Mouse (Mus musculus) liver, embryonic 12.5 days (tissue): ENCODE data around the gene Xpnpep1. TPM values are rescaled to one million over a fixed set of nuclear protein-coding genes. Genes with fewer than 3 reads are reported as not detected.

Experiments
- ATAC-seq: fragments of 200-750 bp; cut with Nextera tagmentation; 2 replicates; pipeline ENCODE4 v1.8.0; 2017; ENCODE audit warnings: moderate number of reproducible peaks, mild to moderate bottlenecking, moderate library complexity
- H3K27ac ChIP-seq: fragments of 300-500 bp; sonication (generic); 2 replicates; pipeline ENCODE4 v1.5.1; 2016; ENCODE audit warnings: mild to moderate bottlenecking
- H3K27me3 ChIP-seq: fragments of 300-500 bp; sonication (generic); replicated peaks from 2 replicates; pipeline ENCODE4 v1.6.1; 2016; ENCODE audit warnings: mild to moderate bottlenecking, moderate library complexity
- H3K36me3 ChIP-seq: fragments of 300-500 bp; sonication (generic); 2 replicates; pipeline ENCODE4 v1.6.1; 2016; ENCODE audit warnings: mild to moderate bottlenecking, moderate library complexity
- H3K4me1 ChIP-seq: fragments of 300-500 bp; sonication (generic); 2 replicates; pipeline ENCODE4 v1.6.1; 2016
- H3K4me2 ChIP-seq: fragments of 300-500 bp; sonication (generic); 2 replicates; pipeline ENCODE4 v1.6.1; 2016; ENCODE audit warnings: mild to moderate bottlenecking, moderate library complexity
- H3K4me3 ChIP-seq: fragments of 300-500 bp; sonication (generic); 2 replicates; pipeline ENCODE4 v1.5.1; 2016; ENCODE audit warnings: mild to moderate bottlenecking, moderate library complexity
- H3K9ac ChIP-seq: fragments of 300-500 bp; sonication (generic); 2 replicates; pipeline ENCODE4 v1.6.1; 2016; ENCODE audit warnings: mild to moderate bottlenecking, moderate library complexity
- H3K9me3 ChIP-seq: fragments of 300-500 bp; sonication (generic); replicated peaks from 2 replicates; pipeline ENCODE4 v1.6.1; 2016; ENCODE audit warnings: mild to moderate bottlenecking, moderate library complexity
- WGBS: fragments of 180-500 bp; shearing (Covaris S2); methylation state at CpG from one replicate; pipeline ENCODE4 v1.1.7; 2016; ENCODE audit not compliant: insufficient replicate concordance; 5-methylcytosine and 5-hydroxymethylcytosine counted together
- polyA plus RNA-seq: library from polyadenylated mRNA; unstranded; fragments of >200 nt; fragmentation: Nextera tagmentation; extraction: Ambion mirVana; gene quantifications from 2 replicates; pipeline ENCODE4 v1.2.1, GENCODE M21; 2016

Gene Xpnpep1
- polyA plus RNA-seq, 1 experiment from 2014 or later = 133 TPM

DNA sequence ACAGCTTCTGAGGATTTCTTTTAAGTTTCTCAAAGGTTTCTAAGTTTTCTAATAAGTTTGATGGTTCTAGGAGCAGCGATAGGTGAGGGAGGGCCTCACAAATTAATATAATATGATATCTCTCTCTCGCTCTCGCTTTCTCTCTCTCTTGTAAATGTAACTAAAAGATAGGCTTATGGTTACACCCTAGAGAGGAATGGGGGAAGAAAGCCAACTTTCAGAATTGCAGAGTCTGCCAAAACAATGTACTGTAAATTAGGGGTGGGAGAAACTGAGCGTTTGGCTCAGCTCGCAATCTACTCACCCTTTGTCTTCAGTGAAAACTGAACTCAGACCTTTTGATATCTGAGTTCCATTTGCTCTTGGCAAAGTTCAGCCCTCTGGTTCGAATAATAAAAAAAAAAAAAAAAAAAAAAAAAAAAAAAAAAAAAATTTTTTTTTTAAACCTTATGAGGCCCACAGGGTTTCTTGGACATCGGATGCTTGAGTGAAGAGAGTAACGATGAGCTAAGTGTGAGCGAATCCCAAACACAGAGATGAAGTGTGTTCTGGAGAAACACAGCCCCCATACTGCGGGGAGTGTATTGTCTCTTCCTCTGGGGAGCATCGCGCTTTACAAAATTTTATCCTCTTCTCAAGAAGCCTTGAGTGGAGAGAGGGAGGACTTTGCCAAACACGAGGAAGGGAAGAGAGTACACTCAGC is 3.6 kb upstream of the Xpnpep1 start:
- Histone ChIP-seq H3K27ac (no peak overlapping the region), H3K9me3 (no peaks in the 10 kb centered on the region), H3K4me2 (no peak overlapping the region), H3K27me3 (no peaks in the 10 kb centered on the region), H3K4me3 (no peak overlapping the region), H3K9ac (no peak overlapping the region), H3K4me1 (peaks cover 13% of the 10 kb centered on the region), H3K36me3 (no peaks in the 10 kb centered on the region)
- whole genome bisulfite sequencing = 75% methylated on average over 13 of the region's 13 CpGs
- ATAC-seq = no peak

DNA sequence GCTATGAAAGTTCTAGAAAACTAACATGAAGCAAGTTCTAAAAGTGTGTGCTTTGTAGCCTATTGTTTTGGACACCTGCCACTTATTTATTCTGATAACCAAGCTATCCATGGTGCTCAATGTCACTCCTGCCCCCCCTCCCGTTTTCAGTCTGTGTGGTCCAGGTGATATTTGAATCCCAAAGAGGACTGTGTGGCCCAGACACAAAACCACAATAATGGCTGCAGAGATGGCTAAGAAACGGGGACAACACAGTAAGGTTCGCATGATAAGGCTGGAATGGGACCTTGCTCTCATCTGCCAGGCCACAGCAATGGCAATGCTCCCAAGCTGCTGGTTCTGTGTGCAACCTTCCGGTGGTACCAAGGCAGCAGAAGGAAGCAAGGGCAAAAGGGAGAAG is 1.6 kb upstream of the Xpnpep1 start:
- no peak overlapping the region for H3K4me3 ChIP-seq
- H3K4me1 ChIP-seq = peaks cover 26% of the 10 kb centered on the region
- no peak overlapping the region for H3K27ac ChIP-seq
- no peak overlapping the region for H3K9ac ChIP-seq
- H3K9me3 ChIP-seq = no peaks in the 10 kb centered on the region
- no peak overlapping the region for H3K4me2 ChIP-seq
- H3K27me3 ChIP-seq = no peaks in the 10 kb centered on the region
- WGBS = 45% methylated on average over 4 of the region's 4 CpGs
- peaks cover 2% of the 10 kb centered on the region; the same call in 1 of the 2 replicates for H3K36me3 ChIP-seq
- ATAC-seq = no peak

DNA sequence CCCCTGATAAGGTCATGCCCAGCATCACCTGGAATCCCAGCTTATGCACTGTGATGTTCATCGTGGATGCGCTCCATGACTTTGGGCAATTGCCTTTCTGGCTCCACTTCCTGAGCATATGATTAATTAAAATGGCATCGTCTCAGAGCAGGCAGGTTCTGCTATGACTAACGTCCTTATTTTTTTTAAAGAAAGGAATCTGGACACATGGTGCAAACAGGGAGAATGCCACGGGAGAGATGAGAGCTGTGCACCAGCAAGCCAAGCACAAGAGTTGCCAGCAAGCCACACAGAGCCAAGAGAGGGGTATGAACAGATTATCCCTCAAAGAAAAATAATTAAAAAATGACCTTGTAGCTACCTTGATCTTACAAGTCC is 1.1 kb upstream of the Xpnpep1 start:
- Histone ChIP-seq H3K4me2 (no peak overlapping the region), H3K36me3 (peaks cover 6% of the 10 kb centered on the region), H3K4me3 (no peak overlapping the region), H3K27ac (no peak overlapping the region), H3K9me3 (no peaks in the 10 kb centered on the region), H3K4me1 (peaks cover 30% of the 10 kb centered on the region), H3K9ac (no peak overlapping the region), H3K27me3 (no peaks in the 10 kb centered on the region)
- 71% methylated on average over 5 of the region's 5 CpGs for WGBS
- ATAC-seq = no peak

DNA sequence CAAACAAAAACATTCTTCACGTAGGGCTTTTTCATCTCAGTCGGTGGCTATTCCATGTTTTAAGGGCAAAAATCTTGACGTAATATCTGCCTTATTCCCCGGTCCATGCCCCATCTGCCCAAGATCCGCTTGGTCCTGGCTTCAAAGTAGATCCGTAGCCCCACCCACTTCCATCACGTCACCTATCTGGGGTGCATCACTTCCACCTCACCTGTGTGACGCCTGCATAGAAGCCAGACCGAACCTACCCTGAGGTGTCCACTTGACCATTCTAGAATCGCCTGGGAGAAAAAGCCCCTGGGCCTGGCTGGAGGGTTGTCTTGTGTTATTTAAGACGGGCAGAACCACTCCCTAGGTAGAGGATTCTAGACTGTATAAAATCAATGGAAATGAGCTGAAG is 924 bp downstream of the Xpnpep1 start:
- Histone ChIP-seq H3K9ac (peak overlapping the region; percentile 60), H3K27ac (peak overlapping the region; percentile 76), H3K4me2 (peak overlapping the region; percentile 73), H3K9me3 (no peaks in the 10 kb centered on the region), H3K27me3 (no peaks in the 10 kb centered on the region), H3K4me3 (peak overlapping the region; percentile 93), H3K4me1 (peaks cover 50% of the 10 kb centered on the region), H3K36me3 (peaks cover 10% of the 10 kb centered on the region)
- ATAC-seq = no peak
- WGBS = 37% methylated on average over 11 of the region's 11 CpGs

DNA sequence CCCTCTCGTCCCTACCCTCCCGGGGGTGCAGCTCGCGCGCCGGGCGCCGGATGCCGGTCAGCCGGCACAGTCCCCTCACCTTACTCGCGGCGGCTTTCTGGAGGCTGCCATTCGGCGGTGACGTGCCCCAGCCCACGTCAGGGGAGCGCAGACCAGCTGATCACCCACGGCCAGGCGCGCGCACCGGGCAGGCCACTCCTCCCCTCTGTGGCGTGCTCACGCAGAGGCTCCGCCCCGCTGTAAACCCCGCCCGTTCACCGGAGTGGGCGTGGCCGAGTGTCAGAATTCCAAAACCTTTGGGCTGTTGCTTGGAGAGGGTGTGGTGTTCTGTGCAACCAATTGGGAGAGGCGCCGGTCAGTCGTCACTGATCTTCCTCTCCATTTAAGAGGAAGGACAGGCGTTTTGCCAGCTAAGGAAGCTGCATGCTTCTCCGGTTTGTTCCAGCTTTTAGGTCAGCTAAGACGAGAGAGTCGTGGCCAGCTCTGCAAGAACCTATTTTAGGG is 1.5 kb downstream of the Xpnpep1 start:
- Histone ChIP-seq H3K9me3 (no peaks in the 10 kb centered on the region), H3K4me1 (peaks cover 55% of the 10 kb centered on the region), H3K9ac (peak overlapping the region; percentile 97), H3K27ac (peak overlapping the region; percentile 90), H3K4me2 (peak overlapping the region; percentile 73), H3K36me3 (peaks cover 10% of the 10 kb centered on the region), H3K27me3 (no peaks in the 10 kb centered on the region), H3K4me3 (peak overlapping the region; percentile 93)
- peak; percentile 97 for ATAC-seq
- WGBS = under 1% methylated on average over 39 of the region's 39 CpGs

DNA sequence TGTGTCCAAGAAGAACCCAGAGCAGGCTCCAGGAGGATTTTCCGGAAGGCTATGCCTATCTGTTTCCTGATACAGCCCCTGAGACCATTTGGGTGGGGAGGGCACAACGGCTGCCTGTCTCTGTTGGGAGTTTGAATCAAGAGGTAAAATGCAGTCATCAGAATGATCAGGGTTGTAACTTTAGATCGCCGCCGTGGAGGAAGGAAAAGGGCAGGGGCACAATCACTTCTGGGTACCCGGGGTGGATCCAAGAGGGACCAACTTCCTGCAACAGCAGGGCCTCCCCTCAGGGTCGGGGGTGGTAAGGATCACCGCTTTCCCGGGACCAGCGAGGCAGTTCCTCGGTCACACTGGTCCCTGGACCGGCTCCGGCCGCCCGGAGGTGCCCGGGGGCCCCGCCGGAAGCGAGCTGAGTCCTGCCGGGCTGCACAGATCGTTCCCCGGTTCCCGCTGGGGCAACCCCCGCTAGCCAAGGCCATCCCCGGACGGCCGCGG is 2.0 kb downstream of the Xpnpep1 start:
- peaks cover 57% of the 10 kb centered on the region for H3K4me1 ChIP-seq
- peak overlapping the region; percentile 97 for H3K9ac ChIP-seq
- H3K9me3 ChIP-seq = no peaks in the 10 kb centered on the region
- 1% methylated on average over 28 of the region's 28 CpGs for WGBS
- H3K4me3 ChIP-seq = peak overlapping the region; percentile 93
- ATAC-seq = peak; percentile 60
- H3K4me2 ChIP-seq = peak overlapping the region; percentile 73
- H3K36me3 ChIP-seq = peaks cover 10% of the 10 kb centered on the region
- no peaks in the 10 kb centered on the region for H3K27me3 ChIP-seq
- peak overlapping the region; percentile 90 for H3K27ac ChIP-seq

DNA sequence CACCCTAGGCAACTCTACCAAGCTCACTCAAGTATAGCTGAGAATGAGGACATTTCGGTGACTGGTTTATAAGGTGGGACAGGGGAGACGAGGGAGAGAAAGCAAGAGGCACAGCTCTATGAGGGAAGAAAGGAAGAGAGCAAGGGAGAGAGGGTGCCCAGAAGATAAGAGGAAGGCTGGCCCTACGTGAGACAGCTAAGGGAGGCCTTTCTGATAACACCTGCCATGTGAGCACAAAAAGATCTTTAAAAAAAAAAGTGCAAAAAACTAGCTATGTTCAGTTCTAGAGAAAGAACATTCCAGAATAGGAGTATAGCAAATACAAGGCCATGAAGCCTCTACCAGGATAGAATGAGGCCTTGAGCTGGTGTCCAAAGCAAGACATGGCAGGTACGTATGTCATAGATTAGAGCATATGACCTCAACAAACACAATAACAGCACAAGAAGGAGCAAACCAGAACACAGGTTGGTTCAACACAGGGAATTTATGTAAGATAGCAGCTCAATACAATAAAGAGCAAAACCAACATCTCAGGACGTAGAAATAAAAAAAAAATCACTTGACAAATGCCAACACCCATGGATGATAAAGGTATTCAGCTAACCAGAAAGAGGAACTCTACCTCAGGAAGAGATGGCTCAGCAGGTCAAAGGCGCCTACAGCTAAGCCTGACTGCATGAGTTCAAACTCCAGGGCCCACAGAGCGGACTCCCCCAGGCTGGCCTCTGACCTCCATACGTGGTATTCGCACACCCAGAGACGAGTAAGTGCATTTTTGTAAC is 6.7 kb downstream of the Xpnpep1 start:
- H3K27me3 ChIP-seq = no peaks in the 10 kb centered on the region

DNA sequence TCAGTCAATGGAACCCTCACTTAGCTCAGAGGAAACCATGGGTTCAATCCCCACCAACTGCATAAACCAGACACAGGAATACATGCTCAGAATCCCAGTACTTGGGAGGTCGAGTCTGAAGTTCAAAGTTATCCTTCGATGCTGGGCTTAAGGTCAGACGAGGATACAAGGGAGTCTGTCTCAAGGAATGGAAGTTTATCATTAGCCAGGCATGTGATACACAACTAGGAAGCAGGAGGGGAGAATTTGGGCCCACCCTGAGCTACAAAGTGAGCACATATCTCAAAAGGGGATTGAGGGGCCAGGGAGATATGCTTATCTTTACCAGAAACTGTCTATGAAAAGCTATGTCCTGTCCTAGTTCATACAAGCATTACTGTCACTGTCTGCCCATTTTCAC is 7.4 kb downstream of the Xpnpep1 start:
- peak; percentile 67 for ATAC-seq
- H3K36me3 ChIP-seq = peaks cover 52% of the 10 kb centered on the region
- no peaks in the 10 kb centered on the region for H3K9me3 ChIP-seq
- H3K27ac ChIP-seq = peak overlapping the region; percentile 92
- peaks cover 86% of the 10 kb centered on the region for H3K4me1 ChIP-seq
- peak overlapping the region; percentile 16 for H3K4me3 ChIP-seq
- H3K4me2 ChIP-seq = peak overlapping the region; percentile 64
- H3K9ac ChIP-seq = peak overlapping the region; percentile 53
- WGBS = 23% methylated on average over 3 of the region's 3 CpGs
- H3K27me3 ChIP-seq = no peaks in the 10 kb centered on the region

More for the DNA sequence above, 6.7 kb downstream of the Xpnpep1 start:
- Histone ChIP-seq H3K36me3 (peaks cover 45% of the 10 kb centered on the region), H3K4me2 (peak overlapping the region; percentile 64), H3K9ac (peak overlapping the region; percentile 53), H3K27ac (peak overlapping the region; percentile 92), H3K9me3 (no peaks in the 10 kb centered on the region), H3K4me3 (peak overlapping the region; percentile 16), H3K4me1 (peaks cover 88% of the 10 kb centered on the region)
- 47% methylated on average over 10 of the region's 10 CpGs for WGBS
- ATAC-seq = peak; percentile 77

DNA sequence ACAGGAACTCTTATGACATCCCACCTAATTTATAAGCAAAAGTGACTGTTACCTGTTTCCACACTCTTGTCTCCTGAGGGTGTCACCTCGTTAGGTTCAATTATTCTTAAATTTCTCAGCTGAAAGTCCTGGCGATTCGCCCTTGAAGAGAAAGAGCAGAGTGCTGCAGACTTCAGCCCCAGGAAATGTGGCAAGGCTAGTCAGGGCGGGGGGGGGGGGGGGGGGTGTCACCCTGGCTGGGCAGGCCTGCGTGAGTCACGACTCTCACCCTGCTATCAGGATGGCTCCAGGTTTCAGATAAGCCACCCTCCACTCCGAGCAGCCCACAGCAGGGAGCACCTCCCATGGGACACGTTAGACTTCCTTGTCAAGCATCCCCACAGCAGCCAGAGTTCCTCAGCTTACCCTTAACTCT is 8.1 kb downstream of the Xpnpep1 start:
- Histone ChIP-seq H3K27ac (peak overlapping the region; percentile 92), H3K4me1 (peaks cover 79% of the 10 kb centered on the region), H3K4me2 (peak overlapping the region; percentile 64), H3K4me3 (peak overlapping the region; percentile 34), H3K27me3 (no peaks in the 10 kb centered on the region), H3K9ac (peak overlapping the region; percentile 53), H3K36me3 (peaks cover 59% of the 10 kb centered on the region), H3K9me3 (no peaks in the 10 kb centered on the region)
- 11% methylated on average over 8 of the region's 8 CpGs for WGBS
- peak; percentile 89 for ATAC-seq

DNA sequence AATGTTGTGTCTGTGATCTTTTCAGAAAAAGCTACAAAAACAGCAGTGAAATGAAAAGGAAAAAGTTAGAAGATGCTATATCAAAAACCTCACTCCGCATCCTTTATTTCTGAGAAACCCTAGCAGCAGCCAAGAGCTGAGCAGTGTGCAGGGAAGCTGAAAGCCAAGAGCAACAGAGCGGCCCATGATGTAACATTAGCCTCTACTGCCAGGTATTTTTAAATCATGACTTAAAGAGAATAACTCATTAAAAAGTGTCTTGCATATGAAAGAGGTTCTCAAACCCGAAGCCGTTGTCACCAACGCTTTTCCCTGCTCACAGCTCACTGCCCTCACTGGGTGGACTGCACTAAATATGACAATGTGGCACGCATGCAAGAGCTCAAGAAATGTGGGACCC is 9.7 kb downstream of the Xpnpep1 start:
- no peaks in the 10 kb centered on the region for H3K9me3 ChIP-seq
- no peak overlapping the region for H3K4me3 ChIP-seq
- H3K36me3 ChIP-seq = peaks cover 64% of the 10 kb centered on the region
- no peak overlapping the region for H3K4me2 ChIP-seq
- no peak for ATAC-seq
- peaks cover 62% of the 10 kb centered on the region for H3K4me1 ChIP-seq
- H3K9ac ChIP-seq = no peak overlapping the region
- 93% methylated on average over 6 of the region's 6 CpGs for WGBS
- H3K27ac ChIP-seq = no peak overlapping the region
- no peaks in the 10 kb centered on the region for H3K27me3 ChIP-seq

DNA sequence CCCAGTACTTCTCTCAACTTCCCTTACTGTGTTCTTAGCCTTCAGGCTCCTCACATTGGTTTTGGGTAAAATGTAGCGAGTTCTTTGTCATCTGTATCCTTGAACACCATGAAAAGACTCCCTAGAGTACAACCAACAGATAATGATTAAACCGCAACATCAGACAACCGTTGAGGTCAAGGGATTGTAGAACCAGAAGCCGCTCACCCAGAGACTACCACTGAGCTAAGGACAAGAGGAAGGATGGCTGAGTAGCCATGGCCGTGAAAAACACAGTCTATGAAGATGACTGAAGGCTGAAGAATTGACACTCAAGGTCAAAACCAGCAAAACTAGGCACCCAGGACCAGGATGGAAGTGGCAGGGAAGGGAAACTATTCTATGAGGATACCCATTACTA is 10.3 kb downstream of the Xpnpep1 start:
- Histone ChIP-seq H3K27me3 (no peaks in the 10 kb centered on the region), H3K27ac (no peak overlapping the region), H3K4me3 (no peak overlapping the region), H3K9me3 (no peaks in the 10 kb centered on the region), H3K9ac (no peak overlapping the region), H3K36me3 (peaks cover 69% of the 10 kb centered on the region), H3K4me2 (no peak overlapping the region), H3K4me1 (peaks cover 56% of the 10 kb centered on the region)
- no peak for ATAC-seq
- 80% methylated on average over 5 of the region's 5 CpGs for WGBS

DNA sequence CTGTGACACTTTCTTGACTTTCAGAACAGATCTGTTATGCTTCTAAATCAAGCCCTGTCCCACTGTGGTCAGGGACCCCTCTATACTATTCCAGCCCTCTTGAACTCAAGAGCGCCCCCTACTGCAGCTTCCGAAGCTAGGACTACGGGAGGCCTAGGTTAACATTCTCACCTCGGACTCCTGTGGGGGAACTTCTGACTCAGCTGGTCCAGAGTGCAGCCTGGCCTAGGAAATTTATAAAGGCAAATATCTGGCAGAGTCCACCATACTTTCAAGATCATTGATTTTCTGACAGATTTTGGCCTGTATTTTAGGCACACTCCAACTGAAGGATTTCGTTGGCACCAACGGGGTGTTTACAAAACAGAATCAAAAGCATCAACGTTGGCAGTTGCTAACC is 11.0 kb downstream of the Xpnpep1 start:
- Histone ChIP-seq H3K4me2 (no peak overlapping the region), H3K4me3 (no peak overlapping the region), H3K27ac (no peak overlapping the region), H3K9ac (no peak overlapping the region), H3K27me3 (no peaks in the 10 kb centered on the region), H3K9me3 (no peaks in the 10 kb centered on the region), H3K4me1 (peaks cover 54% of the 10 kb centered on the region), H3K36me3 (peaks cover 76% of the 10 kb centered on the region)
- 78% methylated on average over 7 of the region's 7 CpGs for WGBS
- ATAC-seq = no peak
